Mouse (Mus musculus) embryonic facial prominence, embryonic 13.5 days (tissue): Measurements from ENCODE around the gene Xlr4a. TPM values are rescaled to one million over a fixed set of nuclear protein-coding genes. Genes with fewer than 3 reads are reported as not detected.

Source experiments
- ATAC-seq: fragments of 200-750 bp; cut with Nextera tagmentation; 2 replicates; pipeline ENCODE4 v1.8.0; 2017; ENCODE audit warnings: low read depth; ENCODE audit not compliant: insufficient number of reproducible peaks, insufficient read depth, low FRiP score, low TSS enrichment
- H3K27ac ChIP-seq: fragments of 300-500 bp; sonication (generic); 2 replicates; pipeline ENCODE4 v1.5.1; 2015; ENCODE audit warnings: moderate library complexity, mild to moderate bottlenecking, inconsistent platforms
- H3K27me3 ChIP-seq: fragments of 300-500 bp; sonication (generic); 2 replicates; pipeline ENCODE4 v1.6.1; 2015; ENCODE audit warnings: mild to moderate bottlenecking, inconsistent platforms
- H3K36me3 ChIP-seq: fragments of 300-500 bp; sonication (generic); 2 replicates; pipeline ENCODE4 v1.6.1; 2015; ENCODE audit warnings: mild to moderate bottlenecking, inconsistent platforms
- H3K4me1 ChIP-seq: fragments of 300-500 bp; sonication (generic); 2 replicates; pipeline ENCODE4 v1.6.1; 2015; ENCODE audit warnings: inconsistent platforms
- H3K4me2 ChIP-seq: fragments of 300-500 bp; sonication (generic); 2 replicates; pipeline ENCODE4 v1.6.1; 2015; ENCODE audit warnings: moderate library complexity, mild to moderate bottlenecking, inconsistent platforms
- H3K4me3 ChIP-seq: fragments of 300-500 bp; sonication (generic); 2 replicates; pipeline ENCODE4 v1.5.1; 2015; ENCODE audit warnings: mild to moderate bottlenecking, inconsistent platforms
- H3K9ac ChIP-seq: fragments of 300-500 bp; sonication (generic); 2 replicates; pipeline ENCODE4 v1.6.1; 2015; ENCODE audit warnings: mild to moderate bottlenecking, inconsistent platforms
- H3K9me3 ChIP-seq: fragments of 300-500 bp; sonication (generic); 2 replicates; pipeline ENCODE4 v1.6.1; 2016; ENCODE audit warnings: inconsistent platforms
- WGBS: fragments of 180-500 bp; shearing (Covaris S2); methylation state at CpG from one replicate; pipeline ENCODE4 v1.1.7; 2015; ENCODE audit warnings: mixed read lengths; 5-methylcytosine and 5-hydroxymethylcytosine counted together
- polyA plus RNA-seq: library from polyadenylated mRNA; unstranded; fragments of >200 nt; fragmentation: Nextera tagmentation; extraction: Ambion mirVana; gene quantifications from 2 replicates; pipeline ENCODE4 v1.2.1, GENCODE M21; 2015

The Xlr4a gene
- polyA plus RNA-seq, 1 experiment from 2014 or later = 0.60 TPM

DNA sequence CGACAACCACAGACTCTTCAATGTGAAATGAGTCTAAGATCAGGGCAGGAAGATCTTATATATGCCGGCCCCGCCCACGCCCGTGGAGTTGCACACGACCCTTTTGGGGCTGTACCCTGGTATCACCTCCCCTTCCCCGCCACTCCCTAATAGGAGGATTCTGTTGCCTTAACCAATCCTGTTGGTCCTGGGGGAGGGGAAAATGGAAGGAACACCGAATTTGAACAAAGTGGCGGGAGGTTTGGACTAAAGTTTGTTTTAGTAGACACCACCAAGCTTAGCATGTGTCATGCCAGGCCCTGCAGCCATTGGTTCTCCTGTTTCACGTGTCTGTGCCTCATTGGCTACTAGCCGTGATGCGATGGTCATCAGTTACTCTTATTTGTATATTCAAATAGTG lies 42.6 kb downstream of the Xlr4a start:
- no peak for ATAC-seq
- Histone ChIP-seq H3K4me2 (no peak overlapping the region), H3K4me3 (no peak overlapping the region), H3K36me3 (no peaks in the 10 kb centered on the region), H3K9ac (no peak overlapping the region), H3K4me1 (no peaks in the 10 kb centered on the region), H3K27ac (no peak overlapping the region), H3K9me3 (no peaks in the 10 kb centered on the region), H3K27me3 (peaks cover 3% of the 10 kb centered on the region; the same call in 1 of the 2 replicates)
- 84% methylated on average over 12 of the region's 12 CpGs for WGBS

DNA sequence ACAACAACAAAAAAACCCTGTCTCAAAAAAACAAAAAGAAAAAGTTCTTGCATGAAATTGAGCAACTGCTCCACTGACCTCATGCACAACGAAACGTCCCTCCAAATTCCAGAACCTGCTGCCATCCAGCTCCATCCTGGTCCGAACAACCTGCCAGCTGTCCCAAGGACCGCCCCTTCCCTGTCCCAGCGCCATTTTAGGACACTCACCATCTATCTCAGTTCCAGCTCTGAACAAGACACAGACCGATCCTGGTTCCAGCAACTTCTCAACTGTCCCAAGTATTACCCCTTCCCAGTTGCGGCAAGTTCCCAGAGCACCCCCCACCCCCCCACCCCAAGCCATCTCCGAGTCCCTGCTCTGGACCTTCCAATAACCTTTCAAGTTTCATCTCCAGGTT lies 43.4 kb downstream of the Xlr4a start:
- H3K27me3 ChIP-seq = peaks cover 3% of the 10 kb centered on the region; the same call in 1 of the 2 replicates
- WGBS = 82% methylated on average over 8 of the region's 8 CpGs
- ATAC-seq = no peak
- H3K4me3 ChIP-seq = no peak overlapping the region
- H3K36me3 ChIP-seq = no peaks in the 10 kb centered on the region
- no peaks in the 10 kb centered on the region for H3K4me1 ChIP-seq
- no peak overlapping the region for H3K4me2 ChIP-seq
- no peak overlapping the region for H3K9ac ChIP-seq
- H3K9me3 ChIP-seq = no peaks in the 10 kb centered on the region
- no peak overlapping the region for H3K27ac ChIP-seq

DNA sequence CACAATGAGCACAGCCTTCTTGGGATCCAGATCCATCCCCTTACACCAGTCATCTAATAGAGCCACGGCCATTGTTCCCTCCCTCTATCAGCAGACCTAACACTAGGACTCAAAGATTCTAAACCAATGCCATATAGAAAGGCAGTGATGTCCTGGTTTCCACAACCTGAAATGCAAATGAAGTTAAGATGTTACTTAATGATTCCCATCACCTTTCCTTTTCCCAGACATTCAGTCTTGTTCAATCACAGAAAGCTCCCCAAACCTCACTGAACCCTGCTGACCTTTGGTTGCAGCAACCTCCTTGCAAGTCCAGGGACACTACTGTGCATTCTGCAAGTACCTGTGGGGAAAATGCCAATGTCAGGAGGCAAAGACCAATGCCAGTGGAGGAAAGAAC lies 45.3 kb downstream of the Xlr4a start, which contains the start of gene Pnma5:
TSS of gene Pnma5 (minus strand) at position 101 of the 400 bp plus-strand sequence.
- no peak within 1 kb of the TSS for H3K4me2 ChIP-seq
- H3K4me3 ChIP-seq = no peak within 1 kb of the TSS
- H3K4me1 ChIP-seq = no peaks in the 10 kb centered on the region
- no peak for ATAC-seq
- H3K9ac ChIP-seq = no peak within 1 kb of the TSS
- H3K36me3 ChIP-seq = no peaks in the 10 kb centered on the region
- 68% methylated on average over 1 of the region's 1 CpGs for WGBS
- no peaks in the 10 kb centered on the region for H3K9me3 ChIP-seq
- no peak within 1 kb of the TSS for H3K27ac ChIP-seq
- H3K27me3 ChIP-seq = peaks cover 4% of the 10 kb centered on the region; the same call in 1 of the 2 replicates

Other genes starting within 250 kb of the Xlr4a start
- gene Cetn2, start 164.1 kb downstream of the Xlr4a start, polyA plus RNA-seq = 77.3 and 81.1 TPM in 2 replicates
- 22.4 and 22.7 TPM in 2 replicates for gene Nsdhl, start 163.9 kb downstream of the Xlr4a start, polyA plus RNA-seq
- gene Zfp185, start 95.1 kb downstream of the Xlr4a start, polyA plus RNA-seq = 15.0 and 15.9 TPM in 2 replicates
- gene Pnma5, start 45.4 kb downstream of the Xlr4a start, polyA plus RNA-seq = 0.17 TPM in 1 of 2 replicates, not detected in the other
- gene Pnma3, start 17.7 kb downstream of the Xlr4a start, polyA plus RNA-seq = 0.07 and 0.19 TPM in 2 replicates
- gene Xlr3a, start 14.6 kb upstream of the Xlr4a start, polyA plus RNA-seq = 1.5 and 2.7 TPM in 2 replicates
- 0.08 and 0.14 TPM in 2 replicates for gene Gm14685, start 34.6 kb upstream of the Xlr4a start, polyA plus RNA-seq
- gene Xlr5b, start 66.3 kb upstream of the Xlr4a start, polyA plus RNA-seq = not detected in 2 replicates
- not detected in 2 replicates for gene DXBay18, start 67.0 kb upstream of the Xlr4a start, polyA plus RNA-seq
- gene Spin2d, start 94.5 kb upstream of the Xlr4a start, polyA plus RNA-seq = not detected in 2 replicates
- gene Xlr3b, start 109.7 kb upstream of the Xlr4a start, polyA plus RNA-seq = 10.7 and 11.3 TPM in 2 replicates
- 0.52 and 0.70 TPM in 2 replicates for gene Xlr4b, start 131.9 kb upstream of the Xlr4a start, polyA plus RNA-seq
- 8.8 and 9.3 TPM in 2 replicates for gene F8a, start 145.8 kb upstream of the Xlr4a start, polyA plus RNA-seq
- 0.85 TPM in 1 of 2 replicates, not detected in the other for gene Xlr4c, start 160.7 kb upstream of the Xlr4a start, polyA plus RNA-seq
- gene Xlr3c, start 182.9 kb upstream of the Xlr4a start, polyA plus RNA-seq = 0.15 TPM in 1 of 2 replicates, not detected in the other
- gene Xlr5a, start 210.5 kb upstream of the Xlr4a start, polyA plus RNA-seq = not detected in 2 replicates
- not detected in 2 replicates for gene Xlr5c, start 210.5 kb upstream of the Xlr4a start, polyA plus RNA-seq